Mouse (Mus musculus): ENCODE results near the gene Gdnf.

- no peak for TF ChIP-seq GATA1 (IDR thresholded peaks at IDR 0.05; ENCODE audit: borderline replicate concordance, low read length)
- no peak for TF ChIP-seq FLI1 (IDR thresholded peaks at IDR 0.05; ENCODE audit: low read length)
Measured at GRCm38 (mm10) chr15:7814371-7814680, 3.7 kb downstream of the Gdnf start.

Measured in megakaryocyte, embryonic 14.5 days (primary cell).